ENCODE assay signal across 15 mouse cellular contexts in the genomic region with DNA sequence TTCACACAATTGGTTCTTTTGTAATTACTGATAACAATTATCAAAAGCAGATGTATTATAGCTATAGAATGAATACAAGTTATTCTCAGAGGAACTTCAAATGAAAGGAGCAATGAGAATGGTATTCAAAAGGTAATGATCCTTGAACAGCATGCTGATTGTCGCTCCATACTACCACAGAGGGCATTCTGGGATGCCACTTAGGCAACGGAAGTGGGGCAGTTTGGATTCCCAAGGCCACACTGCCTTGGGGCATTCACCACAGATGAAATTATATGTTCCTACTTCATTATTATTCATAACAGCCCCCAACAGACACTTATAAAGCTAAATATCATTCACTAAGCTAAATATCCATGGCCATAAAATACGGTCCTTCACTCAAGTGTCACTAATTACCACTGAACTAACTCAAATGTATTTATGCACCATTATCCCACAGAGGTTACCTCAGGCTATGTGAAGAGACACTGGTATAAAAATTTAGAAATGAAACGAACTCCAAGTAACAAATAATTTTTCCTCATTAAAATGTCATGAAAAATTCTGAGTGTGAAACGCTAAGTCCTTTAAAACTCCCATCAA.
"Had no signal": no experiment of that assay in that cellular context is flagged by ENCODE, and none has a peak within 500 bp of the region (broad histone marks: within the 10 kb centered on the region; RNA-seq: fewer than 3 reads in every experiment).

No protein-coding gene starts in this region.

- ATAC-seq: intestine, embryonic 16.5 days; midbrain, embryonic 16.5 days had no signal

- H3K27ac ChIP-seq: kidney, embryonic 15.5 days; left cerebral cortex, adult 2 months; limb, embryonic 10.5 days; liver, embryonic 15.5 days; stomach, embryonic 15.5 days had no signal

- H3K36me3 ChIP-seq: kidney, embryonic 15.5 days; limb, embryonic 10.5 days; liver, embryonic 15.5 days; stomach, embryonic 15.5 days had no signal

- H3K4me2 ChIP-seq: kidney, embryonic 15.5 days; liver, embryonic 11.5 days; liver, embryonic 15.5 days; lung, embryonic 14.5 days; stomach, embryonic 15.5 days had no signal

- H3K4me1 ChIP-seq: kidney, embryonic 15.5 days; limb, embryonic 10.5 days; liver, embryonic 15.5 days; stomach, embryonic 15.5 days had no signal

- DNase-seq: kidney, adult 2 months; kidney, postnatal 14 days; lung, embryonic 14.5 days; lung, postnatal 10 days; right cerebral cortex, postnatal 14 days; thymus, adult 2 months; thymus, postnatal 25 days had no signal

- H3K27me3 ChIP-seq: kidney, embryonic 15.5 days; liver, embryonic 15.5 days; stomach, embryonic 15.5 days had no signal

- H3K9ac ChIP-seq: kidney, embryonic 15.5 days; liver, embryonic 15.5 days; lung, embryonic 14.5 days; stomach, embryonic 15.5 days had no signal

- H3K9me3 ChIP-seq: kidney, embryonic 15.5 days; limb, embryonic 10.5 days; liver, embryonic 15.5 days; stomach, embryonic 15.5 days had no signal

- H3K4me3 ChIP-seq: kidney, embryonic 15.5 days; left cerebral cortex, adult 2 months; limb, embryonic 10.5 days; liver, embryonic 15.5 days; stomach, embryonic 15.5 days had no signal
